Mouse (Mus musculus): ENCODE results near the gene Eif4g3. TPM values are rescaled to one million over a fixed set of nuclear protein-coding genes. Genes with fewer than 3 reads are reported as not detected.

Gene Eif4g3
- polyA plus RNA-seq, 1 experiment from 2014 or later: 60.5 TPM

GRCm38 (mm10) chr4:138131226-138131625 is 138.4 kb downstream of the Eif4g3 start:
- Histone ChIP-seq H3K4me3 (replicated peaks) (no peak overlapping the region), H3K4me1 (0 out of 2 replicates have a peak, but pooled peaks cover 3% of the 10 kb centered on the region), H3K9me3 (no peaks in the 10 kb centered on the region), H3K4me2 (no peak overlapping the region), H3K9ac (no peak overlapping the region), H3K27me3 (no peaks in the 10 kb centered on the region), H3K27ac (no peak overlapping the region), H3K36me3 (replicated peaks) (peaks cover 50% of the 10 kb centered on the region)
- 80% methylated on average over 9 of the region's 9 CpGs for WGBS
- ATAC-seq (ENCODE audit: low FRiP score): no peak

- H3K4me3 ChIP-seq (replicated peaks): no peak overlapping the region
- H3K27me3 ChIP-seq: no peaks in the 10 kb centered on the region
- no peak overlapping the region for H3K9ac ChIP-seq
- ATAC-seq (ENCODE audit: low FRiP score): no peak
- no peak overlapping the region for H3K27ac ChIP-seq
- no peak overlapping the region for H3K4me2 ChIP-seq
- H3K36me3 ChIP-seq (replicated peaks): peaks cover 46% of the 10 kb centered on the region
- 90% methylated on average over 3 of the region's 3 CpGs for WGBS
- no peaks in the 10 kb centered on the region for H3K9me3 ChIP-seq
- H3K4me1 ChIP-seq: 0 out of 2 replicates have a peak, but pooled peaks cover 3% of the 10 kb centered on the region
These were observed 138.9 kb downstream of the Eif4g3 start for GRCm38 (mm10) chr4:138131716-138132115.

- no peak overlapping the region for H3K9ac ChIP-seq
- H3K27me3 ChIP-seq: no peaks in the 10 kb centered on the region
- no peaks in the 10 kb centered on the region for H3K9me3 ChIP-seq
- ATAC-seq (ENCODE audit: low FRiP score): no peak
- peaks cover 36% of the 10 kb centered on the region for H3K36me3 ChIP-seq (replicated peaks)
- WGBS: 95% methylated on average over 9 of the region's 9 CpGs
- H3K27ac ChIP-seq: 0 out of 2 replicates have a peak overlapping the region, but pooled peaks have one; percentile 25
- H3K4me1 ChIP-seq: 0 out of 2 replicates have a peak, but pooled peaks cover 3% of the 10 kb centered on the region
- H3K4me3 ChIP-seq (replicated peaks): no peak overlapping the region
- H3K4me2 ChIP-seq: no peak overlapping the region
These were observed 140.5 kb downstream of the Eif4g3 start for GRCm38 (mm10) chr4:138133360-138133759.

- no peak overlapping the region for H3K27ac ChIP-seq
- H3K4me2 ChIP-seq: no peak overlapping the region
- no peaks in the 10 kb centered on the region for H3K4me1 ChIP-seq
- no peaks in the 10 kb centered on the region for H3K27me3 ChIP-seq
- no peak for ATAC-seq (ENCODE audit: low FRiP score)
- 50% methylated on average over 4 of the region's 4 CpGs for WGBS
- no peak overlapping the region for H3K4me3 ChIP-seq (replicated peaks)
- no peaks in the 10 kb centered on the region for H3K9me3 ChIP-seq
- no peak overlapping the region for H3K9ac ChIP-seq
- H3K36me3 ChIP-seq (replicated peaks): peaks cover 30% of the 10 kb centered on the region
These were observed 144.5 kb downstream of the Eif4g3 start for GRCm38 (mm10) chr4:138137336-138137735.

GRCm38 (mm10) chr4:138137804-138138203 is 145.0 kb downstream of the Eif4g3 start:
- no peak overlapping the region for H3K4me3 ChIP-seq (replicated peaks)
- no peaks in the 10 kb centered on the region for H3K4me1 ChIP-seq
- 91% methylated on average over 17 of the region's 17 CpGs for WGBS
- H3K27me3 ChIP-seq: no peaks in the 10 kb centered on the region
- peaks cover 30% of the 10 kb centered on the region for H3K36me3 ChIP-seq (replicated peaks)
- no peaks in the 10 kb centered on the region for H3K9me3 ChIP-seq
- H3K9ac ChIP-seq: no peak overlapping the region
- ATAC-seq (ENCODE audit: low FRiP score): no peak
- no peak overlapping the region for H3K27ac ChIP-seq
- H3K4me2 ChIP-seq: no peak overlapping the region

- Histone ChIP-seq H3K4me3 (replicated peaks) (no peak overlapping the region), H3K27ac (no peak overlapping the region), H3K9ac (no peak overlapping the region), H3K36me3 (replicated peaks) (peaks cover 28% of the 10 kb centered on the region), H3K27me3 (no peaks in the 10 kb centered on the region), H3K4me2 (no peak overlapping the region), H3K4me1 (no peaks in the 10 kb centered on the region), H3K9me3 (no peaks in the 10 kb centered on the region)
- no peak for ATAC-seq (ENCODE audit: low FRiP score)
- 90% methylated on average over 7 of the region's 7 CpGs for WGBS
These were observed 145.4 kb downstream of the Eif4g3 start for GRCm38 (mm10) chr4:138138219-138138618.

- peaks cover 9% of the 10 kb centered on the region for H3K36me3 ChIP-seq (replicated peaks)
- no peak overlapping the region for H3K4me3 ChIP-seq (replicated peaks)
- H3K27ac ChIP-seq: no peak overlapping the region
- WGBS: 92% methylated on average over 7 of the region's 7 CpGs
- H3K27me3 ChIP-seq: no peaks in the 10 kb centered on the region
- no peak overlapping the region for H3K4me2 ChIP-seq
- ATAC-seq (ENCODE audit: low FRiP score): no peak
- H3K9ac ChIP-seq: no peak overlapping the region
- no peaks in the 10 kb centered on the region for H3K9me3 ChIP-seq
- no peaks in the 10 kb centered on the region for H3K4me1 ChIP-seq
These were observed 148.5 kb downstream of the Eif4g3 start for GRCm38 (mm10) chr4:138141358-138141757.

- H3K27me3 ChIP-seq: no peaks in the 10 kb centered on the region
- no peak for ATAC-seq (ENCODE audit: low FRiP score)
- H3K27ac ChIP-seq: no peak overlapping the region
- 81% methylated on average over 8 of the region's 8 CpGs for WGBS
- no peak overlapping the region for H3K4me2 ChIP-seq
- no peak overlapping the region for H3K9ac ChIP-seq
- no peaks in the 10 kb centered on the region for H3K9me3 ChIP-seq
- no peak overlapping the region for H3K4me3 ChIP-seq (replicated peaks)
- peaks cover 14% of the 10 kb centered on the region for H3K36me3 ChIP-seq (replicated peaks)
- H3K4me1 ChIP-seq: no peaks in the 10 kb centered on the region
These were observed 154.4 kb downstream of the Eif4g3 start for GRCm38 (mm10) chr4:138147176-138147575.

- 94% methylated on average over 4 of the region's 4 CpGs for WGBS
- Histone ChIP-seq H3K9me3 (no peaks in the 10 kb centered on the region), H3K4me2 (no peak overlapping the region), H3K36me3 (replicated peaks) (peaks cover 28% of the 10 kb centered on the region), H3K27me3 (no peaks in the 10 kb centered on the region), H3K4me1 (no peaks in the 10 kb centered on the region), H3K27ac (no peak overlapping the region), H3K4me3 (replicated peaks) (no peak overlapping the region), H3K9ac (no peak overlapping the region)
- ATAC-seq (ENCODE audit: low FRiP score): no peak
These were observed 157.2 kb downstream of the Eif4g3 start for GRCm38 (mm10) chr4:138149977-138150376.

GRCm38 (mm10) chr4:138151226-138151625 is 158.4 kb downstream of the Eif4g3 start:
- Histone ChIP-seq H3K4me3 (replicated peaks) (no peak overlapping the region), H3K27me3 (no peaks in the 10 kb centered on the region), H3K4me1 (no peaks in the 10 kb centered on the region), H3K27ac (no peak overlapping the region), H3K4me2 (no peak overlapping the region), H3K9ac (no peak overlapping the region), H3K9me3 (no peaks in the 10 kb centered on the region), H3K36me3 (replicated peaks) (peaks cover 37% of the 10 kb centered on the region)
- 93% methylated on average over 9 of the region's 9 CpGs for WGBS
- ATAC-seq (ENCODE audit: low FRiP score): no peak

GRCm38 (mm10) chr4:138153980-138154379 is 161.2 kb downstream of the Eif4g3 start:
- ATAC-seq (ENCODE audit: low FRiP score): no peak
- Histone ChIP-seq H3K27ac (no peak overlapping the region), H3K4me3 (replicated peaks) (no peak overlapping the region), H3K9me3 (no peaks in the 10 kb centered on the region), H3K4me1 (no peaks in the 10 kb centered on the region), H3K4me2 (no peak overlapping the region), H3K9ac (no peak overlapping the region), H3K27me3 (no peaks in the 10 kb centered on the region), H3K36me3 (replicated peaks) (peaks cover 61% of the 10 kb centered on the region)
- WGBS: 43% methylated on average over 3 of the region's 3 CpGs

- Histone ChIP-seq H3K4me2 (no peak overlapping the region), H3K4me3 (replicated peaks) (no peak overlapping the region), H3K9me3 (no peaks in the 10 kb centered on the region), H3K27me3 (no peaks in the 10 kb centered on the region), H3K4me1 (peaks cover 16% of the 10 kb centered on the region), H3K9ac (no peak overlapping the region), H3K36me3 (replicated peaks) (peaks cover 68% of the 10 kb centered on the region), H3K27ac (0 out of 2 replicates have a peak overlapping the region, but pooled peaks have one; percentile 13)
- WGBS: 87% methylated on average over 5 of the region's 5 CpGs
- no peak for ATAC-seq (ENCODE audit: low FRiP score)
These were observed 168.1 kb downstream of the Eif4g3 start for GRCm38 (mm10) chr4:138160918-138161317.

- Histone ChIP-seq H3K4me2 (no peak overlapping the region), H3K27me3 (no peaks in the 10 kb centered on the region), H3K9me3 (no peaks in the 10 kb centered on the region), H3K4me1 (peaks cover 16% of the 10 kb centered on the region), H3K4me3 (replicated peaks) (no peak overlapping the region), H3K9ac (no peak overlapping the region), H3K36me3 (replicated peaks) (peaks cover 70% of the 10 kb centered on the region), H3K27ac (no peak overlapping the region)
- ATAC-seq (ENCODE audit: low FRiP score): no peak
- 86% methylated on average over 3 of the region's 3 CpGs for WGBS
These were observed 168.7 kb downstream of the Eif4g3 start for GRCm38 (mm10) chr4:138161550-138161949.
